Mouse (Mus musculus) spleen, adult 2 months (tissue): Measurements from ENCODE around the gene Atp8a1.

ENCODE experiments used
- CTCF ChIP-seq: fragments of 200-500 bp; IDR thresholded peaks from 2 replicates; pipeline ENCODE4 v1.5.1; 2011; ENCODE audit warnings: mild to moderate bottlenecking, inconsistent platforms; ENCODE audit not compliant: insufficient read depth, insufficient read length, insufficient replicate concordance; ENCODE audit errors: extremely low read depth
- POLR2A ChIP-seq: fragments of 200-500 bp; IDR thresholded peaks from 2 replicates; pipeline ENCODE4 v1.6.1; 2011; ENCODE audit warnings: low read depth, low read length, inconsistent platforms

GRCm38 (mm10) chr5:67826278-67826677 lies 21.0 kb downstream of the Atp8a1 start:
- TF ChIP-seq POLR2A (no peak), CTCF (no peak)
